Mouse (Mus musculus) thymus, postnatal 36 days (tissue): ENCODE results near the gene Creld2.
"Not testable (repeated sequence)": the region's sequence is repeated elsewhere in the genome, so short reads cannot be mapped to it uniquely, and the experiment has no call there.

Experiments
- DNase-seq, 2 experiments: peaks; one replicate each; pipeline ENCODE4 v3.0.0; 2022; ENCODE audit warnings: mixed read lengths in 2 of 2

Gene Creld2

GRCm38 (mm10) chr15:88819026-88819905, at the start of gene Creld2, which contains the start of gene Alg12:
Gene Creld2 (plus strand): TSS chr15:88819646.
Gene Alg12 (minus strand): TSS chr15:88819318.
- DNase-seq: peak; percentile 98 to 100

- not testable (repeated sequence) for DNase-seq
Measured at GRCm38 (mm10) chr15:88774630-88775029, 44.8 kb upstream of the Creld2 start.

GRCm38 (mm10) chr15:88792140-88792850, 27.2 kb upstream of the Creld2 start:
- no peak for DNase-seq

GRCm38 (mm10) chr15:88794729-88795128, 24.7 kb upstream of the Creld2 start:
- DNase-seq: not testable (repeated sequence)

GRCm38 (mm10) chr15:88799950-88800371, 19.5 kb upstream of the Creld2 start:
- no peak for DNase-seq

GRCm38 (mm10) chr15:88800921-88801354, 18.5 kb upstream of the Creld2 start:
- no peak for DNase-seq

GRCm38 (mm10) chr15:88801903-88802302, 17.5 kb upstream of the Creld2 start:
- no peak for DNase-seq

GRCm38 (mm10) chr15:88802348-88802747, 17.1 kb upstream of the Creld2 start:
- DNase-seq: no peak

GRCm38 (mm10) chr15:88808121-88808520, 11.3 kb upstream of the Creld2 start:
- no peak for DNase-seq

GRCm38 (mm10) chr15:88810369-88810768, 9.1 kb upstream of the Creld2 start:
- DNase-seq: no peak

- DNase-seq: no peak
Measured at GRCm38 (mm10) chr15:88813262-88813661, 6.2 kb upstream of the Creld2 start.

- not testable (repeated sequence) for DNase-seq
Measured at GRCm38 (mm10) chr15:88813873-88814272, 5.6 kb upstream of the Creld2 start.

- no peak for DNase-seq
Measured at GRCm38 (mm10) chr15:88814411-88815047, 4.9 kb upstream of the Creld2 start.

GRCm38 (mm10) chr15:88815196-88815700, 4.2 kb upstream of the Creld2 start:
- DNase-seq: no peak

GRCm38 (mm10) chr15:88819906-88820303, 459 bp downstream of the Creld2 start:
- no peak for DNase-seq

- DNase-seq: no peak
Measured at GRCm38 (mm10) chr15:88821403-88821802, 2.0 kb downstream of the Creld2 start.

- DNase-seq: no peak
Measured at GRCm38 (mm10) chr15:88822513-88822912, 3.1 kb downstream of the Creld2 start.

- no peak for DNase-seq
Measured at GRCm38 (mm10) chr15:88823376-88823775, 3.9 kb downstream of the Creld2 start.

- no peak for DNase-seq
Measured at GRCm38 (mm10) chr15:88827466-88827865, 8.0 kb downstream of the Creld2 start.

GRCm38 (mm10) chr15:88827991-88828799, 8.7 kb downstream of the Creld2 start:
- DNase-seq: peak; percentile 57 to 58

GRCm38 (mm10) chr15:88828800-88829705, 9.6 kb downstream of the Creld2 start:
- peak; percentile 83 to 84 for DNase-seq
